10 mouse cellular contexts compared by ENCODE assay signal in the genomic region with DNA sequence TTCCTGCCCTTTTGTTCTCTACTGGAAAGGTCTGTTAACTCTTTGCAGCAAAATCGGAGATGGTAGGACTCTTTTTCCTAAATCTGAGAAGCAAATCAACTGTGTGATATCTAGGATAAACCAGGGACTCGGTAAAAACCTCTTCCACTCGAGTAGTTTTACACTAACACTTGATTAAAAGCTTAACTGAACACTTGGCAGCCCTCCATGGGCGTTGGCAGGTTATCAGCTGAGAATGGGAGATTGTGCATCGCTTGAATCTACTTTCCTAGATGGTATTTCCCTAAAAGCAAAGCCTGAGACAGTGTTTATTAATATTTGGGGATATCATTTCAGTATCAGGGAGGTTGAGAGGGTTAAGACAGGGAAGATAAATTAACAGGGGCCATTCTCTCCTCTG.
DNase-seq lines count a peak whose midpoint lies in the region; ATAC-seq and TF ChIP-seq lines count a peak whose summit lies in the region.
"Had no signal": no experiment of that assay in that cellular context is flagged by ENCODE, and none has a peak within 500 bp of the region (broad histone marks: within the 10 kb centered on the region; RNA-seq: fewer than 3 reads in every experiment).

No protein-coding gene starts in this region.

- WGBS in forebrain, postnatal 0 days, result 13% methylated on average over 5 of the region's 5 CpGs
- 72% methylated on average over 5 of the region's 5 CpGs for WGBS in forebrain, embryonic 10.5 days
- 41% methylated on average over 5 of the region's 5 CpGs for WGBS in intestine, postnatal 0 days

- H3K4me2 ChIP-seq in forebrain, postnatal 0 days (ENCODE audit: low read depth), result no peak overlapping the region
- H3K4me2 ChIP-seq in intestine, postnatal 0 days (replicated peaks; ENCODE audit: low read depth), result no peak overlapping the region
- H3K4me2 ChIP-seq: heart, embryonic 15.5 days; lung, embryonic 14.5 days had no signal

- no peaks in the 10 kb centered on the region for H3K36me3 ChIP-seq in forebrain, postnatal 0 days (ENCODE audit: insufficient read depth)
- no peaks in the 10 kb centered on the region for H3K36me3 ChIP-seq in forebrain, embryonic 10.5 days (replicated peaks)
- H3K36me3 ChIP-seq in intestine, postnatal 0 days (ENCODE audit: control insufficient read depth, insufficient read depth), result no peaks in the 10 kb centered on the region
- H3K36me3 ChIP-seq: heart, embryonic 15.5 days had no signal

- H3K27me3 ChIP-seq in forebrain, postnatal 0 days (ENCODE audit: insufficient read depth, low read length), result no peaks in the 10 kb centered on the region
- H3K27me3 ChIP-seq in forebrain, embryonic 10.5 days (ENCODE audit: poor library complexity, severe bottlenecking), result no peaks in the 10 kb centered on the region
- no peaks in the 10 kb centered on the region for H3K27me3 ChIP-seq in intestine, postnatal 0 days (replicated peaks; ENCODE audit: control insufficient read depth, insufficient read depth, low read length)
- H3K27me3 ChIP-seq: heart, embryonic 15.5 days had no signal

- 0 out of 2 replicates have a peak, but pooled peaks cover 7% of the 10 kb centered on the region for H3K4me1 ChIP-seq in forebrain, postnatal 0 days (ENCODE audit: insufficient read depth)
- no peaks in the 10 kb centered on the region for H3K4me1 ChIP-seq in forebrain, embryonic 10.5 days
- H3K4me1 ChIP-seq in intestine, postnatal 0 days (replicated peaks; ENCODE audit: control insufficient read depth, insufficient read depth, low read length), result no peaks in the 10 kb centered on the region
- H3K4me1 ChIP-seq: heart, embryonic 15.5 days had no signal

- no peak for TF ChIP-seq CTCF in forebrain, postnatal 0 days (IDR thresholded peaks at IDR 0.05; ENCODE audit: low read depth)
- no peak for TF ChIP-seq CTCF in intestine, postnatal 0 days (IDR thresholded peaks at IDR 0.05; ENCODE audit: low read depth)

- peak; percentile 78 for DNase-seq in forebrain, postnatal 0 days
- no peak for DNase-seq in forebrain, embryonic 10.5 days (ENCODE audit: extremely low spot score, low spot score)
- peak; percentile 58 for DNase-seq in adrenal gland, adult 2 months
- DNase-seq in cerebellum, postnatal 36 days, result peak; percentile 91 to 93
- DNase-seq in left cerebral cortex, adult 18-20 months (ENCODE audit: low spot score in 2 of 2), result peak; percentile 63 to 67
- DNase-seq in yolk sac, embryonic 10.5 days (ENCODE audit: low spot score), result no peak
- no peak for DNase-seq in MN1 (ENCODE audit: low spot score)
- DNase-seq: lung, embryonic 14.5 days had no signal

- H3K9ac ChIP-seq in forebrain, postnatal 0 days, result no peak overlapping the region
- no peak overlapping the region for H3K9ac ChIP-seq in intestine, postnatal 0 days (ENCODE audit: low read depth, low read length)
- H3K9ac ChIP-seq: heart, embryonic 15.5 days; lung, embryonic 14.5 days had no signal

- no peak overlapping the region for H3K27ac ChIP-seq in forebrain, postnatal 0 days (ENCODE audit: low read depth, low read length)
- H3K27ac ChIP-seq in forebrain, embryonic 10.5 days, result no peak overlapping the region
- H3K27ac ChIP-seq in intestine, postnatal 0 days (ENCODE audit: low read depth, low read length), result no peak overlapping the region
- H3K27ac ChIP-seq: heart, embryonic 15.5 days had no signal

- H3K9me3 ChIP-seq in forebrain, postnatal 0 days (ENCODE audit: low read length), result no peaks in the 10 kb centered on the region
- no peaks in the 10 kb centered on the region for H3K9me3 ChIP-seq in forebrain, embryonic 10.5 days
- H3K9me3 ChIP-seq in intestine, postnatal 0 days (ENCODE audit: control insufficient read depth), result no peaks in the 10 kb centered on the region
- H3K9me3 ChIP-seq: heart, embryonic 15.5 days had no signal

- no peak overlapping the region for H3K4me3 ChIP-seq in forebrain, postnatal 0 days (ENCODE audit: low read depth, low read length)
- H3K4me3 ChIP-seq in forebrain, embryonic 10.5 days, result no peak overlapping the region
- no peak overlapping the region for H3K4me3 ChIP-seq in intestine, postnatal 0 days (ENCODE audit: low read depth, low read length)
- H3K4me3 ChIP-seq: heart, embryonic 15.5 days had no signal

- ATAC-seq in forebrain, postnatal 0 days, result no peak
- ATAC-seq in intestine, postnatal 0 days, result no peak

Comparison
In these comparisons a context has a peak if more than half of its experiments do, and no peak if none do; other contexts are left out.
1. DNase-seq: peak in forebrain, postnatal 0 days (single experiment), adrenal gland, adult 2 months (single experiment), cerebellum, postnatal 36 days (2 of 2) and left cerebral cortex, adult 18-20 months (2 of 2); none in forebrain, embryonic 10.5 days (single experiment), yolk sac, embryonic 10.5 days (single experiment) and MN1 (single experiment).